Mouse (Mus musculus): Measurements from ENCODE around the gene Gm19426. TPM values are rescaled to one million over a fixed set of nuclear protein-coding genes. Genes with fewer than 3 reads are reported as not detected.
"Not testable (repeated sequence)": the region's sequence is repeated elsewhere in the genome, so short reads cannot be mapped to it uniquely, and the experiment has no call there.

The Gm19426 gene
- polyA plus RNA-seq, 1 experiment from 2014 or later = 6.9 TPM

DNA sequence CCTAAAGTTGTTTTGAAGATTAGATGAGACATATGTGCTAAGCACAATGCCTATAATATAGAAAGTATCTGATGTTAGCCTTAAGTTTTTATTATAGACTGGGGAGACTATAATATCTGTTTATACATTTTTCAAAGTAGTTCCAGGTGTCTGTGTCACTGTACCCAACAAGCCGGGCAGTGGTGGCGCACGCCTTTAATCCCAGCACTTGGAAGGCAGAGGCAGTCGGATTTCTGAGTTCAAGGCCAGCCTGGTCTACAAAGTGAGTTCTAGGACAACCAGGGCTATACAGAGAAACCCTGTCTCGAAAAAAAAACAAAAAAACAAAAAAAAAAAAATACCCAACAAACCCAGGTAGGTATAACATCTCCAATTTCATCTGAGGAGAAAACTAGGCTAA is 15.3 kb downstream of the Gm19426 start:
- Histone ChIP-seq H3K4me1 (peaks cover 17% of the 10 kb centered on the region), H3K4me3 (peak overlapping the region; percentile 74; the same call in 1 of the 2 replicates), H3K36me3 (peaks cover 24% of the 10 kb centered on the region)
- not testable (repeated sequence) for H3K9me3 ChIP-seq; H3K27ac ChIP-seq; H3K27me3 ChIP-seq (ENCODE audit: insufficient read depth, poor library complexity, severe bottlenecking); DNase-seq (ENCODE audit: low spot score)
- 82% methylated on average over 5 of the region's 5 CpGs for WGBS

DNA sequence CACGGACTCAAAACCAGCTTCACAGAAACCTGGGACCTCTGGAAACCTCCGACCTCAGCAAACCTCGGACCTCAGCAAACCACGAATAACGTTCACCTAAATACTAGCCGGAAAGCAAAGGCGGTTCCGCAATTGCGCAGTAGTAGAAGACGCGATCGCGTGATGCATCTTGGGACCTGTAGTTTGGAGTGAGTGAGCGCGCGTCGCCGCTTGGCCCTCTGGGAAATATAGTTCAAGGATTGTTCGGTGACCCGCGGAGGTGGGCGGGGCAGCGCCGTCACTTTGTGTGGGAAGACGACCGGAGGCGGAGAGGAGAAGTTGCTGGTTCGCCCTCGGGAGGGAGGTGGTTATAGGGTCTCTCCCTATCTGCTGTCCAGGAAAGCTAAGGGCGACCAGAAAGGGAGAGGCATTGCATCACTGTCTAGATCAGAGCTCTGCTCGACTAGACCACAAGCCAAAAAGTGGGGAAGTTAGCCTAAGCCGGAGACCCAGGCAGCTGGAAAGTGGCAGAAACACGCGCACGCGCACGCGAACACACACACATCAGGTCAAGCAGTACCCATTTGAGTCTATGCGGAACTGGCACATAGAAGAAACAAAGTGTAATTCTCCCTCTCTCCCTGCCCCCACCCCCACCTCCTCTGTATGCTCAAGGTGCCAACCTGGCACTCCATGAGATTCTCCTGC is 16.1 kb downstream of the Gm19426 start, which contains the start of gene Clp1:
TSS of gene Clp1 (minus strand) at position 179 of the 687 bp plus-strand sequence.
- no peaks in the 10 kb centered on the region for H3K27me3 ChIP-seq (ENCODE audit: insufficient read depth, poor library complexity, severe bottlenecking)
- H3K9me3 ChIP-seq = no peaks in the 10 kb centered on the region
- DNase-seq (ENCODE audit: low spot score) = peak; percentile 99
- peaks cover 28% of the 10 kb centered on the region for H3K36me3 ChIP-seq
- WGBS = under 1% methylated on average over 39 of the region's 39 CpGs
- H3K27ac ChIP-seq = peak within 1 kb of the TSS; percentile 90
- H3K4me3 ChIP-seq = peak within 1 kb of the TSS; percentile 74
- peaks cover 17% of the 10 kb centered on the region for H3K4me1 ChIP-seq

- WGBS = 3% methylated on average over 9 of the region's 9 CpGs
- Histone ChIP-seq H3K27me3 (ENCODE audit: insufficient read depth, poor library complexity, severe bottlenecking) (no peaks in the 10 kb centered on the region), H3K36me3 (peaks cover 28% of the 10 kb centered on the region), H3K4me1 (peaks cover 17% of the 10 kb centered on the region), H3K9me3 (no peaks in the 10 kb centered on the region), H3K27ac (peak overlapping the region; percentile 90), H3K4me3 (peak overlapping the region; percentile 74)
- DNase-seq (ENCODE audit: low spot score) = no peak
Observed at GRCm38 (mm10) chr2:84726716-84727115, 16.7 kb downstream of the Gm19426 start.

DNA sequence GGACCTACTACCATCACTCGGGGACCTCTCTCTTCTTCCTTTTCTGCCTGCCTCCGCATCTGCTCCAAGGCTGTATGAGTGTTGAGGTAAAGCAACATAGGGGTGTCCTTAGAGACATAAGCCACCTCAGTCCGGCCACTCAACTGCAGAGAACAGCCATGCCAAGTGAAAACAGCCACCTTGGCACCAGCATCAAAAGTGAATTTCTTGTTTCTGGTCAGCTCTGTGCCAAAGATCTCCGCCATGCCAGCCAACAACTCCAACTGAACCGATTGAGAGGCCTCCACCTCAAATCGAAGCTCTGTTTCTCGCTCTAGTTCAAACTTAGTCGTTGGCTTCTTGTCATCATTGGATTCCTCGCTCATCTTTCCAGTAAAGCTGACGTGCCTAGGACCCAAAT is 17.7 kb downstream of the Gm19426 start:
- Histone ChIP-seq H3K9me3 (no peaks in the 10 kb centered on the region), H3K4me3 (peak overlapping the region; percentile 74)
- WGBS = 88% methylated on average over 10 of the region's 10 CpGs

DNA sequence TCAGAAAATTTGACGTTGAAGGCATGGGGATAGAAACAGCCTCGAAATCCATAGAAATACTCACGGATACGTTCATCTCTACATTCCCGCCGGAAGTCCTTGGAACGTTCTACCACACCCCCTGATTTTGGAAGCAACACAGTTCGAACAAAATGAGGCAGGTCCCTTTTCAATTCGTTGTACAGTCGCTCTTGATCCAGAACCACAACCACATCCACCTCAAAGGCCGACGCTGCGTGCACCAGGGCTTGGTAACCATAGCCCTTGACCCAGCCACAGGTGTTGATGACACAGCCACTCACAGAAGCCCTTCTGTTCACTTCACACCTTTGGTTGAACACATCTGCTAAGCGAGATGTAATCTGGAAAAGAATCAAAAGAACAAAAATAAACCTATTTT is 19.6 kb downstream of the Gm19426 start:
- whole genome bisulfite sequencing = 92% methylated on average over 14 of the region's 14 CpGs

More for the DNA sequence above, 17.7 kb downstream of the Gm19426 start:
- Histone ChIP-seq H3K27ac (no peak overlapping the region), H3K27me3 (ENCODE audit: insufficient read depth, poor library complexity, severe bottlenecking) (no peaks in the 10 kb centered on the region), H3K4me1 (peaks cover 17% of the 10 kb centered on the region), H3K36me3 (peaks cover 34% of the 10 kb centered on the region)
- DNase-seq (ENCODE audit: low spot score) = no peak

DNA sequence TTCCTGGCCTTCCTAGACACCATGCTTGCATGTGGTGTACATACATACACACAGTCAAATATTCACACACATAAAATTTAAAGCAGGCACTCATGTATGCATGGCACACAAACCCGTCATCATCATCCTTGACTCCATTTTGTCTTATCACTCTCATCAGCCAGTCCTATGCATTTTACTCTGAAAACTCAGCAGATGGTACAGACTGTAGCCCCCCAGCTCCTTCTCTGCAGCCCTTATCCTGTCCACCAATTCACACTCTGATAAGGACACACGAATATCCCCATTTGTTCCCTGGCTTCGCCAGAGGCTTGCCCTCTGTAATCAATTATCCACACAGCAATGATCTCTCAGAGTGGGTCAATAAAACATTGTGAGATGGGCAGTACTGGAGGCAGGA is 22.3 kb downstream of the Gm19426 start:
- no peaks in the 10 kb centered on the region for H3K9me3 ChIP-seq
- WGBS = 64% methylated on average over 3 of the region's 3 CpGs

More for the DNA sequence above, 19.6 kb downstream of the Gm19426 start:
- H3K27me3 ChIP-seq (ENCODE audit: insufficient read depth, poor library complexity, severe bottlenecking) = no peaks in the 10 kb centered on the region
- H3K27ac ChIP-seq = no peak overlapping the region
- peaks cover 17% of the 10 kb centered on the region for H3K4me1 ChIP-seq
- no peak for DNase-seq (ENCODE audit: low spot score)
- peaks cover 34% of the 10 kb centered on the region for H3K36me3 ChIP-seq
- H3K9me3 ChIP-seq = no peaks in the 10 kb centered on the region
- no peak overlapping the region for H3K4me3 ChIP-seq

DNA sequence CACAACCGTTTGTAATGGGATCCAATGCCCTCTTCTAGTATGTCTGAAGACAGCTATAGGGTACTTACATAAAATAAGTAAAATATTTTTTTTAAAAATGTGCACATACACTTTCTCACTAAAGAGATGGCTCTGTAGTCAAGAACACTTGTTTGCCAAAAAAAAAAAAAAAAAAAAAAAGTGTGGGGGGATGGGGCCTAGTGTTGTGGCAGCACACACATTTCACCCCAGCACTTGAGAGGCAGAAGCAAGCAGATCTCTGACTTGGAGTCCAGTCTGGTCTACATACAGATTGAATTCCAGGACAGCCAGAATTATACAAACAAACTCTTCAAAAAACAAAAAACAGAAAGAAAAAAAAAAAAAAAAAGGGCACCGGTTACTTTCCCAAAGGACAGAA is 22.7 kb downstream of the Gm19426 start:
- H3K4me3 ChIP-seq = no peak overlapping the region
- peaks cover 33% of the 10 kb centered on the region for H3K36me3 ChIP-seq
- DNase-seq (ENCODE audit: low spot score) = no peak
- H3K4me1 ChIP-seq = peaks cover 13% of the 10 kb centered on the region
- H3K9me3 ChIP-seq = no peaks in the 10 kb centered on the region
- WGBS = 92% methylated on average over 2 of the region's 2 CpGs
- no peak overlapping the region for H3K27ac ChIP-seq
- H3K27me3 ChIP-seq (ENCODE audit: insufficient read depth, poor library complexity, severe bottlenecking) = no peaks in the 10 kb centered on the region

More for the DNA sequence above, 22.3 kb downstream of the Gm19426 start:
- Histone ChIP-seq H3K27ac (no peak overlapping the region), H3K27me3 (ENCODE audit: insufficient read depth, poor library complexity, severe bottlenecking) (no peaks in the 10 kb centered on the region), H3K36me3 (peaks cover 34% of the 10 kb centered on the region), H3K4me1 (peaks cover 17% of the 10 kb centered on the region), H3K4me3 (no peak overlapping the region)
- DNase-seq (ENCODE audit: low spot score) = no peak

DNA sequence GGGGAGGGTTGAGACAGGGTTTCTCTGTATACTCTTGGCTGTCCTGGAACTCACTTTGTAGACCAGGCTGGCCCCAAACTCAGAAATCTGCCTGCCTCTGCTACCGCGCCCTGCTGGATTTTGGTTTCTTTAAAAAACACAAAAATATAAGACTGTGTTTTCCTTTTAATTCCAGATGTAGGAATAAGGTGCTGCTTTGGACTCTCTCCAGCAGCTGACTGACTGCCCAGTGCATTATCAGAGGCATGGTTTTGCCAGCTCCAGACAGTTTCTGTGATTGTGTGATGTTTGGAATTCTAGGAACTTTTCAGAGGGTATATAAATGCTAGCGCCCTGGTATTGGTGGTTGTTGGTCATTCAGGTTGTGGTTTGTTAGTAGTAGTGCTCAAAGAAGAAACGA is 26.1 kb downstream of the Gm19426 start:
- Histone ChIP-seq H3K4me3 (no peak overlapping the region), H3K27ac (no peak overlapping the region), H3K27me3 (ENCODE audit: insufficient read depth, poor library complexity, severe bottlenecking) (no peaks in the 10 kb centered on the region), H3K9me3 (no peaks in the 10 kb centered on the region), H3K36me3 (peaks cover 6% of the 10 kb centered on the region; the same call in 1 of the 2 replicates), H3K4me1 (peaks cover 15% of the 10 kb centered on the region)
- 78% methylated on average over 4 of the region's 4 CpGs for WGBS
- DNase-seq (ENCODE audit: low spot score) = no peak

DNA sequence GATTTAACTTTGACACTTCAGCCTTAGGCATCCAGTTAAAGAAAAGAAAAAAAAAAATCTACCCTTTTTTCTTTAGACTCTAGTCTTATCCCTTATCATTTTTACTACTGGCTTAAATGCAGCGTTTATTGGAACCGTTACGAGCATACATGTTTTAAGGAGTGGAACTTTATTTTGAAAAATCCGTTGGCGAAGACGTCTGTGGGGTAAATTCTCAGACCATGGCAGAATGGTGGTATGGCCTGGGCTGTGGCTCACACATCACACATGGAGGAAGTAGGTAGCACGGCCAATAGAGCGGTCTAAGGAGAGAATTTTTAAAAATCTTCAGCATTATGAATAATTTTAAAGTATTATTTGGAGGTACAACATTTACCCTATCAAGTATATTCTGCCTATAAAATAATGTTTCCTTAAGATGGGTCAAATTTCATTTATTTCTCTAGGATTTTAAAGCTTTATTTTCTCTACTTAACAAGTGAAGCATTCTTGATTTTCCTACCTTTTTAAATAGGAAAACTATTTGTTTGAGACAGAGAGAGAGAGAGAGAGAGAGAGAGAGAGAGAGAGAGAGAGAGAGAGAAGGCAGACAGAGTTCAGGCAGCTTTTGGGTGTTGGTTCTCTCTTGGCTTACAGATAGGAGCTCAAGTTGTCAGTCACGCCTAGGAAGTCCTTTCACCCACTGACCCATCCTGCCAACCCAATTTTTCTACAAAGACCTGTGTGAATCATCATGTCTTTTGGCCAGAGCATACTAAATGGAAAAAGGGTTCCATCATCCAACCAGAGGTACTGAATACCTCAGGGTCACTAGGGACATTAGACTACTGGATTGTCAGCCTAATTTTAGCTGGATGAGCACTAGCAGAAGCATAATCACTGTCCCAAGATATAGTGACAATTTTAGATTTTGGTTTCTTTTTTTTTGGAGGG is 26.8 kb downstream of the Gm19426 start:
- Histone ChIP-seq H3K36me3 (peaks cover 6% of the 10 kb centered on the region; the same call in 1 of the 2 replicates), H3K27me3 (ENCODE audit: insufficient read depth, poor library complexity, severe bottlenecking) (no peaks in the 10 kb centered on the region)
- 32% methylated on average over 9 of the region's 9 CpGs for WGBS

DNA sequence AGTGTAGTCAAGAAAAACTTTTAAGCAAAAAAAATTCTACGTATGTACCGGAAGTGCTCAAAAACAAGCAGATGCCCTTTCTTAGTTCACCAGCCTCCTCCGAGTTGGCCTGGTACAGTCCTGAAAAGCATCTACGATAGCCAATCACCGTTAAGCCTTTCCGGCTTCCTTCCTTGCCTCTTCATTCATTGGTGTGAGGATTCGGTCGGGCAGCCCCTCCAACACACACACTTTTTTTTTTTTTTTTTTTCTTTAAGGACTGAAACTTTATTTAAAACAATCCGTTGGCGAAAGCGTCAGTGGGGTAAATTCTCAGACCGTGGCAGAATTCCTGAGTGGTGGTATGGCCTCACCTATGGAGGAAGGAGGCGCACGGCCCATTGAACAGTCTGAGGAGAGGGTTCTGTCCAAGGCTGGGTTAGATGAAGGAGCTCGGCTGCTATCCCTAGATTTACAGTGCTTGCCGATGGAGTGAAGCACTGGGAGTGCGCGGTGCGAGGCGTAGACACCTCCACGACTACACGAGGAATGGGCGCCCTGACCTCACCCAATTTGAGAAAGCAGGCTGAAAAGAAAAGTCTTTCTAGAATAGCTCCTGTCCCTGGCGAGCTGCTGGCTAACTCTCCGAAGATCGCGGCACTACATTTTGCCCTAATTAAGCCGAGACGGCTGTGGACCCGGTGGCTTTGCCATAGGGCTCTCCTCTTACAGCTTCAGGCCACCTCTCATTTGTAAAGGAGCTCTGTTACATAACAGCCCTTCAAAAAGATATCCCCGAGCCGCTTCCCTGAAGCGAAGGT is 27.7 kb downstream of the Gm19426 start:
- Histone ChIP-seq H3K9me3 (no peaks in the 10 kb centered on the region), H3K36me3 (peaks cover 3% of the 10 kb centered on the region), H3K27ac (peak overlapping the region; percentile 97), H3K4me3 (peak overlapping the region; percentile 90), H3K27me3 (ENCODE audit: insufficient read depth, poor library complexity, severe bottlenecking) (no peaks in the 10 kb centered on the region), H3K4me1 (peaks cover 15% of the 10 kb centered on the region)
- under 1% methylated on average over 33 of the region's 33 CpGs for WGBS
- DNase-seq (ENCODE audit: low spot score) = peak; percentile 97

More for the DNA sequence above, 26.8 kb downstream of the Gm19426 start:
- H3K27ac ChIP-seq = peak overlapping the region; percentile 97
- no peak for DNase-seq (ENCODE audit: low spot score)
- H3K4me1 ChIP-seq = peaks cover 15% of the 10 kb centered on the region
- H3K4me3 ChIP-seq = peak overlapping the region; percentile 90
- H3K9me3 ChIP-seq = no peaks in the 10 kb centered on the region

DNA sequence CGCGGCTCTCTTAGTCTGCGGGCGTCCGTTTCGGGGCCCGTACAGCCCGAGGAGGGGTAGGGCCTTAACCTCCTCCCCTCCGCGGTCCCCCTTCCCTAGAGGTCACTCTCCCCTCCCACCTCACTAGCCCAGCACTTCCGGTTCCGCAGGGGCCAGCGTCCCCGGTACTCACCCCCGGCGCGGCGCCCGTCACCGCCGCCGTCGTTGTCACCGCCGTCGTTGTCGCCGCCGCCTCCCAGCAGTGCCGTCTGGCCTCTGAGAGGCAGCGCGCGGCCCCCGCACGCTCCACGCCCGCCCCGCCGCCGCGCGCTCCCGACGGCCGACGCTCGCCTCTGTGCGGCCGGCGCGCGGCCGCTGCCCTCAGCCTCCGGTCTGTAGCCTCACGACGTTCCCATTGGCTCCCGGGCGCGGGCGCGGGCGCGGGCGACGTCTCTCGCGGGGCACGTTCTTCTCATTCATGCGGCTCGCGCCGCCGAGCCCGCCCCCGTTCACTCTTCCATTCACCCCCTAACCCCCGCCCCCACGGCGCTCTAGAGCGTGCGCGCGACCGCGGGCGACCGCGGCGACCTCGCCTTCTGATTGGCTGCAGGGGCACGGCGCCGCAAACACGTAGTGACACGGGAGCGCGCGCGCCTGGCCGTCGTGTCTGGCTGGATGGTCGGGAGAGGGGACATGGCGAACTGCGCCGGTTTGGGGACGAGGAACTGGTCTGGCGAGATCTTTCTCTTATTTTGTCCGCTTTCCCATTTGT is 28.5 kb downstream of the Gm19426 start, which contains the start of gene Zdhhc5:
TSS of gene Zdhhc5 (minus strand) at position 370 of the 751 bp plus-strand sequence.
- Histone ChIP-seq H3K4me1 (peaks cover 15% of the 10 kb centered on the region), H3K27me3 (ENCODE audit: insufficient read depth, poor library complexity, severe bottlenecking) (no peaks in the 10 kb centered on the region), H3K9me3 (no peaks in the 10 kb centered on the region), H3K27ac (peak within 1 kb of the TSS; percentile 97), H3K36me3 (peaks cover 11% of the 10 kb centered on the region), H3K4me3 (peak within 1 kb of the TSS; percentile 90)
- DNase-seq (ENCODE audit: low spot score) = peak; percentile 99
- WGBS = under 1% methylated on average over 105 of the region's 107 CpGs

DNA sequence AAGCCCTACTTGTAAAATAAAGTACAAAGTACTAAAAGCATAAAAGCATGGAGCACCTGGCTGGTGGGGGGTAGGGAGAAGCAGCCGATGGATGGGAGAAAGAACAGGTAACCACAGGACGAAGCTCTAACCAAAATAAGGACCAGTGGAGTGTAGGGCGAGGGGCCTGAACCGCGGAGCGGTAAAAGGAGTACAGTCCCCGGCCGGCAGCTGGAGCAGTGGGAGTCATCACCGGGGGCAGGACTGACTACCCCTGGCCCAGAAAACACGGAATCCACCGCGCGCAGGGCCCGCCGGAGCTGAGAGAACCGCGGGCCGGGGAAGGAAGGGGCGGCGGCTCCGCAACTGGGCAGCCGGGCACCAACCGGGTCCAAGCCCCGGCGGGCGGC is 29.0 kb downstream of the Gm19426 start:
- H3K27ac ChIP-seq = peak overlapping the region; percentile 97
- H3K4me3 ChIP-seq = peak overlapping the region; percentile 90
- no peaks in the 10 kb centered on the region for H3K9me3 ChIP-seq
- H3K36me3 ChIP-seq = peaks cover 16% of the 10 kb centered on the region
- H3K4me1 ChIP-seq = peaks cover 15% of the 10 kb centered on the region
- peak; percentile 84 for DNase-seq (ENCODE audit: low spot score)
- H3K27me3 ChIP-seq (ENCODE audit: insufficient read depth, poor library complexity, severe bottlenecking) = no peaks in the 10 kb centered on the region
- 0% methylated on average over 25 of the region's 26 CpGs for WGBS
